Mouse (Mus musculus) hindbrain, postnatal 0 days (tissue): ENCODE results near the gene Ccdc28b. TPM values are rescaled to one million over a fixed set of nuclear protein-coding genes. Genes with fewer than 3 reads are reported as not detected.

Experiments
- ATAC-seq: fragments of 200-750 bp; cut with Nextera tagmentation; 2 replicates; pipeline ENCODE4 v1.8.0; 2017; ENCODE audit warnings: mild to moderate bottlenecking, moderate TSS enrichment, moderate library complexity
- DNase-seq: peaks from one replicate; pipeline ENCODE4 v3.0.0-alpha.2; 2015; ENCODE audit warnings: low spot score
- H3K27ac ChIP-seq: fragments of 300-500 bp; sonication (generic); 2 replicates; pipeline ENCODE4 v1.5.1; 2014; ENCODE audit warnings: mild to moderate bottlenecking
- H3K27me3 ChIP-seq: fragments of 300-500 bp; sonication (generic); 2 replicates; pipeline ENCODE4 v1.6.1; 2014; ENCODE audit warnings: low read length, mixed read lengths; ENCODE audit not compliant: insufficient read depth
- H3K36me3 ChIP-seq: fragments of 300-500 bp; sonication (generic); 2 replicates; pipeline ENCODE4 v1.6.1; 2014; ENCODE audit warnings: low read length, mixed read lengths; ENCODE audit not compliant: insufficient read depth
- H3K4me1 ChIP-seq: fragments of 300-500 bp; sonication (generic); 2 replicates; pipeline ENCODE4 v1.6.1; 2014; ENCODE audit warnings: antibody characterized with exemption, low read length, mixed read lengths; ENCODE audit not compliant: insufficient read depth
- H3K4me2 ChIP-seq: fragments of 300-500 bp; sonication (generic); 2 replicates; pipeline ENCODE4 v1.6.1; 2014; ENCODE audit warnings: low read depth, mild to moderate bottlenecking, low read length, moderate library complexity, mixed read lengths
- H3K4me3 ChIP-seq: fragments of 300-500 bp; sonication (generic); 2 replicates; pipeline ENCODE4 v1.5.1; 2014; ENCODE audit warnings: low read length
- H3K9ac ChIP-seq: fragments of 300-500 bp; sonication (generic); replicated peaks from 2 replicates; pipeline ENCODE4 v1.6.1; 2014; ENCODE audit warnings: mild to moderate bottlenecking, low read length, moderate library complexity, mixed read lengths
- H3K9me3 ChIP-seq: fragments of 300-500 bp; sonication (generic); 2 replicates; pipeline ENCODE4 v1.6.1; 2016; ENCODE audit warnings: low read length, mixed read lengths
- CTCF ChIP-seq: IDR thresholded peaks from 2 replicates; pipeline ENCODE4 v1.5.1; 2016; ENCODE audit warnings: antibody characterized with exemption, control low read depth, low read depth
- WGBS: fragments of 180-500 bp; shearing (Covaris S2); extraction: QIAGEN DNeasy Blood & Tissue Kit; methylation state at CpG from one replicate; pipeline ENCODE4 v1.1.7; 2014; 5-methylcytosine and 5-hydroxymethylcytosine counted together
- polyA plus RNA-seq: library from polyadenylated mRNA; unstranded; fragments of >200 nt; fragmentation: Nextera tagmentation; extraction: Ambion mirVana; gene quantifications from 2 replicates; pipeline ENCODE4 v1.2.1, GENCODE M21; 2015
- total RNA-seq: library from RNA; depleted of rRNA; stranded (reverse); fragments of >200 nt; gene quantifications from 2 replicates; pipeline ENCODE4 v1.2.3, GENCODE M21; 2014

Ccdc28b gene
- total and polyA plus RNA-seq, 2 experiments from 2014 or later, result 55.0 to 157 TPM

DNA sequence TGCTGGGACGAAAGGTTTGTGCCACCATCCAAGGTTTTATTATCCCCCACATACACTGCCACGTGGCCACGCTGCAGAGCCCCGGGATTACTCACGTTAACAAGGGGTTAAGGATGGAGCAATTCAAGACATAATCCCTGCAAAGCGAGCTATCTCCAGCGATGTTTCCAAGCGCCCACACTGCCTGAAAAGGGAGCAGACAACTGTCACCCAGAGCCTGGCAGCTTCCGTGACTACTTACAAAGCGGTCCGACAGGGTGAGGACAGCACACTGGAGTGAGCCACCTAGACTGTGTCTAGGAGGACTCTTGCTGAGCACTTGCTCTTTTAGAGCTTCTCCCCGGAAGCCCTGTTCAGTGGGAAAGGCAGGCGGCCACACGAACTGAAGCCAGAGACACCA, 31.0 kb upstream of the Ccdc28b start:
- DNase-seq (no peak), ATAC-seq (no peak)
- TF ChIP-seq CTCF, result no peak
- 92% methylated on average over 14 of the region's 14 CpGs for WGBS
- Histone ChIP-seq H3K9ac (no peak overlapping the region), H3K4me2 (no peak overlapping the region), H3K4me3 (no peak overlapping the region), H3K27me3 (no peaks in the 10 kb centered on the region), H3K27ac (no peak overlapping the region), H3K9me3 (no peaks in the 10 kb centered on the region), H3K4me1 (no peaks in the 10 kb centered on the region), H3K36me3 (peaks cover 87% of the 10 kb centered on the region)

- peaks cover 86% of the 10 kb centered on the region for H3K36me3 ChIP-seq
- 93% methylated on average over 8 of the region's 8 CpGs for WGBS
Measured at GRCm38 (mm10) chr4:129650359-129650758, 26.6 kb upstream of the Ccdc28b start.

GRCm38 (mm10) chr4:129648656-129649055, 24.9 kb upstream of the Ccdc28b start:
- TF ChIP-seq CTCF, result no peak
- no peaks in the 10 kb centered on the region for H3K4me1 ChIP-seq
- H3K4me3 ChIP-seq, result no peak overlapping the region
- no peak overlapping the region for H3K27ac ChIP-seq
- no peak overlapping the region for H3K9ac ChIP-seq
- no peak overlapping the region for H3K4me2 ChIP-seq
- no peaks in the 10 kb centered on the region for H3K9me3 ChIP-seq
- no peak for ATAC-seq
- 83% methylated on average over 1 of the region's 1 CpGs for WGBS
- DNase-seq, result no peak
- H3K27me3 ChIP-seq, result no peaks in the 10 kb centered on the region
- peaks cover 77% of the 10 kb centered on the region for H3K36me3 ChIP-seq

More at GRCm38 (mm10) chr4:129650359-129650758, 26.6 kb upstream of the Ccdc28b start:
- Histone ChIP-seq H3K9me3 (no peaks in the 10 kb centered on the region), H3K4me3 (no peak overlapping the region), H3K27me3 (no peaks in the 10 kb centered on the region), H3K4me1 (no peaks in the 10 kb centered on the region), H3K4me2 (no peak overlapping the region), H3K27ac (no peak overlapping the region), H3K9ac (no peak overlapping the region)
- ATAC-seq (no peak), DNase-seq (no peak)
- TF ChIP-seq CTCF, result no peak

- no peaks in the 10 kb centered on the region for H3K4me1 ChIP-seq
- no peaks in the 10 kb centered on the region for H3K9me3 ChIP-seq
- 92% methylated on average over 6 of the region's 6 CpGs for WGBS
- H3K9ac ChIP-seq, result no peak overlapping the region
- ATAC-seq, result no peak
- H3K4me3 ChIP-seq, result no peak overlapping the region
- no peaks in the 10 kb centered on the region for H3K27me3 ChIP-seq
- H3K27ac ChIP-seq, result no peak overlapping the region
- H3K4me2 ChIP-seq, result no peak overlapping the region
- H3K36me3 ChIP-seq, result peaks cover 50% of the 10 kb centered on the region
- no peak for TF ChIP-seq CTCF
- no peak for DNase-seq
Measured at GRCm38 (mm10) chr4:129645204-129645603, 21.5 kb upstream of the Ccdc28b start.

GRCm38 (mm10) chr4:129641756-129642155, 18.0 kb upstream of the Ccdc28b start:
- peak; percentile 23 for DNase-seq
- Histone ChIP-seq H3K4me1 (peaks cover 15% of the 10 kb centered on the region), H3K9ac (no peak overlapping the region), H3K4me2 (peak overlapping the region; percentile 72; the same call in 1 of the 2 replicates), H3K36me3 (peaks cover 30% of the 10 kb centered on the region), H3K27me3 (no peaks in the 10 kb centered on the region), H3K4me3 (no peak overlapping the region), H3K27ac (no peak overlapping the region), H3K9me3 (no peaks in the 10 kb centered on the region)
- no peak for TF ChIP-seq CTCF
- no peak for ATAC-seq
- WGBS, result 44% methylated on average over 5 of the region's 5 CpGs

DNA sequence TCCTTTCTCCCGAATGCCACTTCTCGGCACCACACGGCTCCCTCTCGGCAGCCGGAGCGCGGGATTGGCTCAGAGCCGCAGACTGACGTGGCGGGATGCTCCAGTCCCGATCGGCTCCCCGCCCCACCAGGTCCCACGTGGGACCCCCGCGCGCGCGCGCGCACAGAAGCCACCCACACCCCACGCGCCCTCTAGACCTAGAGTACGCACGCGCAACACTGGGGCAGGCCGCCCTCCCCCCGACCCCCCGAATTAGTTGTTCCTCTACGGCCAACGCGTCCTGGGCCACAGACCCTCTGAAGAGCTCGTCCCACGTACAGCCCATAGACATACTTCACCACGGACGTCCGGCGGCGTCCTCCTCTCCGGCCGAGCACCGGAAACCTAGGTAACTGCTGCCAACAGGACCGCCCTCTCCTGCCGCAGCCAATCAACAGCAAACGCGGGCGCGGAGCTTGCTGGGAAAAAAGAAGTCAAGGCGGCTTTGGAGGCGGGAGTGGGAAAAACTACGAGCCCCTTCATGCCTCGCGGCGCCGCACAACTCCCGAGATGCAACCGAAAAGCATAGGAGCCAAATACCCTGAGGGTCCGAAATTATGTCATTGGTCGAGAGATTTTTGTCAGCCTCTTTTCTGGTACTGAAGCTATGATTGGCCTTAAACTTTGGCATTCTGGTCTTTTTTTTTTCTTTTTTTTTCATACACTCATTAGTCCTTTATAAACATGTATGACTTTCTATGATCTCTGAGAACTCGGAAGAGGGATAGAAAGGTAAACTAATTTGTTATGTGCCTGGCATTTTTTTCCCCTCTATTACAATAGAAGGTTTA, 17.1 kb upstream of the Ccdc28b start, which contains the start of gene Txlna:
Gene Txlna, minus strand, starts transcription at position 428 of the 830 bp plus-strand sequence.
- peak within 1 kb of the TSS; percentile 91 for H3K27ac ChIP-seq
- DNase-seq (peak; percentile 99), ATAC-seq (peak; percentile 95)
- H3K36me3 ChIP-seq, result peaks cover 31% of the 10 kb centered on the region
- peak within 1 kb of the TSS; percentile 76 for H3K9ac ChIP-seq
- no peak for TF ChIP-seq CTCF
- peaks cover 15% of the 10 kb centered on the region for H3K4me1 ChIP-seq
- H3K4me3 ChIP-seq, result peak within 1 kb of the TSS; percentile 64
- H3K27me3 ChIP-seq, result no peaks in the 10 kb centered on the region
- no peaks in the 10 kb centered on the region for H3K9me3 ChIP-seq
- H3K4me2 ChIP-seq, result peak within 1 kb of the TSS; percentile 72
- under 1% methylated on average over 60 of the region's 60 CpGs for WGBS
